Mouse (Mus musculus) left cerebral cortex, postnatal 36 days (tissue): ENCODE data around the gene Fmnl1. TPM values are rescaled to one million over a fixed set of nuclear protein-coding genes. Genes with fewer than 3 reads are reported as not detected.

ENCODE experiments used
- DNase-seq, 2 experiments: peaks; one replicate each; pipeline ENCODE4 v3.0.0; 2021 to 2022; ENCODE audit warnings: low spot score in 2 of 2, mixed read lengths in 1 of 2
- intact Hi-C: fragments of 180-260 bp; cut with DNase I; formaldehyde crosslinking; loops from one replicate; pipeline ENCODE4 v1.15.1; 2025
- total RNA-seq, 2 experiments: library from RNA; stranded (reverse); gene quantifications; 2 replicates each; pipeline ENCODE4 v1.2.3; 2021

The Fmnl1 gene
- total RNA-seq, 2 experiments from 2014 or later, result 129 to 172 TPM

DNA sequence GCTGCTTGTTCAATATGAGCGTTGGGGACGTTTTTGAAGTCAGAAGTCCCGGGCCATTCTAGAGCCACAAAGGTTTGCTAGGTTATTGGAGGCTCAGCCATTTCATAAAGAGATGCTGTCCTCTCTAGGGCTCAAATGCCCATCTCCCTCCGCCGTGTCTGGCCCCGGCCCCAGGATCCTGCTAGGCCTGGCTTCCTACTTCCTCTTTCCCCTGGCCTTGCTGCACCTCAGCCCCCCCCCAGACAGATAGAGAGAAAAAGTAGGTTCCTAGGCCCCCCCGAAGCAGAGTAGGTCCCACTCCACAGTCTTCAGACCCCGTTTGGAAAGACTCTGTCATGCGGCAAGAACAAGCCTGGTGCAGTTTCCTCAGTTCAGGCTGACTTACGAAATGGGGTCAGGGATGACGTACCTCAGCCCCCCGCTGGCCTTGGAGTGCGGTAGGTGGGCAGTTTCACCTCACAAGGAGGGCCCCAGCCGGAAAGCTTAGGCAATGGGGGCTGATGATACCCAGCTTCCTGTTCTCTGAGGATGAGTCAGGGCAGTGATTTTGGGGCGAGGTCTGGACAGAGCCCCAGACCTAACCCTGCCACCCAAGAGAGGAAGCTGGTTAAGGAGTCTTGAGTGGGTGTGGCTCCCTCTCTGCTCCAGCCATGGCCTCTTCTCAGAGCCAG is 7.0 kb downstream of the Fmnl1 start:
- intact Hi-C loops, result no loop called here
- DNase-seq, result no peak

DNA sequence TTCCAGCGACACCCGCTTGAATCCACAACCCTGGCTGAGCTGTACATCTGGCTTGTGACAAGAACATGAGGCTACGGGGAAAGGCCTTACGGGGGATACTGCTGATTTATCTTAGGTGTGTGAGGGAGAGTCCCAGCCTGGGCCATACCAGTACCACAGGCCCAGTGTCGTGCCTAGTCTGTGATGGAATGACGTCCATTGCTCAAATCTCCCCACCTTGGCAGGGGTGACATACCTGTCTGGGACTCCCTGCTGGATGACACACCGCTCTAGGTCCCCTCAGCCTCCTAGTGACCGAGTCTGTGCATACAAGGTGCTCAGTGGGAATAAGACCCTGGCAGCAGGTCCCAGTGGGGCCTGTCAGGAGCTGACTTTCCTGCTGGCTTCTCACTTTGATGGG is 7.8 kb downstream of the Fmnl1 start:
- intact Hi-C loops, result no loop called here

DNA sequence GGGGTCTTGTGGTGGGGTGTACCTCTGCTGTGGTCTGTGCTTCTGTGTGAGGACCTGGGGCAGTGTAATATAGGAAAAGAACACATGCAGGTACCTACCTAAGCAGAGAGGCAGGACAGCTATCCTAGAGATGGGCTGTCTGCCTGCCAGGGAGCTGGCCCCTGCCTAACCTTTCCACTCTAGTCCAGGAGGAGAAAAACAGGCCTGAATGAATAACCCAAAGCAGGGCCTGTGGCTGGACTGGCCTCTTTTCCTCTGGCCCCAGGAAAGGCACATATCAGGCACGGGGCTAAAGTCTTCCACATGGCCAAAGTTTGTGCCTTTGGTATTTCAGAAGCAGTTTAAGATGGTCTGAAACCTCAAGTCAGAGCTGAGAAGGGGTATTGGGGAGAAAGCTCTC is 9.5 kb downstream of the Fmnl1 start:
- DNase-seq, result no peak
- intact Hi-C loops, result no loop called here

More for the DNA sequence above, 7.8 kb downstream of the Fmnl1 start:
- DNase-seq, result no peak

DNA sequence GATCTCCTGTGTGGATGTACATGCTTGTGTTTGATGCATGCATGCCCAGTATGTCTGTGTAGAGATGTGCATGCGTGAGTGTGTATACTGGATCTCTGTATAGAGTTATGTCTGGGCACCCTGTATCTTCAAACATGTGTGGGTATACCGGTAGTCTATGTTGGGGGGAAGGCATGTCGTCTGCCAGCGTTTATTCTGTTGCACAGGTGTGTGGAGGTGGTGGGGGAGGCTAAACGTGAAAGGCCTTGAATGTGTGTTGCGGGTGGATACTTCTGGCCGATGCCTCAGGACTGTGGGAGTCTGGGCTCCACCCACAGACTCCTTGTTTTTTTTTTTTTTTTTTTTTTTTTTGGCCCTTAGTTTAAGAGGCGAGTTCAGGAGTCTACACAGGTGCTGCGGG is 10.4 kb downstream of the Fmnl1 start:
- peak in 1 of 2 experiments; percentile 54 for DNase-seq
- intact Hi-C loops, result no loop called here

DNA sequence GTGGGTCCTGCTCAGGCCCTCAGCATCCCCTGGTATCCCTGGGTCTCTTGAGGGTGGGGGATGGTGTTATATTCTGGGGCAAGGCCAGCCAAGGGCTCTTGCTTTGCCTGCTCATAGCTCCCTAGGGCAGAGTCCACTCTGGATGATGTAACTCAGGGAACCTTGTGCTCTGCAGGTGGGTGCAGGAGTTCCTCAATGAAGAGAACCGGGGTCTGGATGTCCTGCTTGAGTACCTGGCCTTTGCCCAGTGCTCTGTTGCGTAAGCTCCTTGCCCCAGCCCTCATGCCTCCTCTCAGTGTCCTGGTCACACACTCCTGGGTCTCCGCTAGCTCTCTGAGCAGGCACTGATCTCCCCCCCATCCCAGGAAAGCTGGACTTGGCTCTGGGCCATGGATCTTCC is 11.0 kb downstream of the Fmnl1 start:
- DNase-seq, result no peak

DNA sequence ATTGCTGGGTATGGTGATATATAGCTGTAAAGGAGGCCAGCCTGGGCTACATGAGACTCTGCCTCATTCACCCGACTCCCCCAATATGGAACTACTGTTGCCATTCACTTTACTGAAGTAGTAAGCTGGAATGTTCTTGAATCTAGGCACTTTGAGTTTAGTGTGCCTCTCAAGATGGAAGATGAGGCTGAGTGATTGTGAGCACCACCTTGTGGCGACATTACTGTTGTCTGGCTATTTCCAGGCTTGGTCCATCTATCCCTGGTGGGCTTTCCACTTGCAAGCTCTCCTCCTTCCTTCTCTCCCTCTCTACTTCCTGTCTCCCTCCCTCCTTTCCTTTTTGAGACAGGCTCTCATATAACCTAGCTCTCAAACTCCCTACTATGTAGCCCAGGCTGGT is 14.0 kb downstream of the Fmnl1 start:
- no peak for DNase-seq
- intact Hi-C loops, result no loop called here

More for the DNA sequence above, 11.0 kb downstream of the Fmnl1 start:
- intact Hi-C loops, result no loop called here

DNA sequence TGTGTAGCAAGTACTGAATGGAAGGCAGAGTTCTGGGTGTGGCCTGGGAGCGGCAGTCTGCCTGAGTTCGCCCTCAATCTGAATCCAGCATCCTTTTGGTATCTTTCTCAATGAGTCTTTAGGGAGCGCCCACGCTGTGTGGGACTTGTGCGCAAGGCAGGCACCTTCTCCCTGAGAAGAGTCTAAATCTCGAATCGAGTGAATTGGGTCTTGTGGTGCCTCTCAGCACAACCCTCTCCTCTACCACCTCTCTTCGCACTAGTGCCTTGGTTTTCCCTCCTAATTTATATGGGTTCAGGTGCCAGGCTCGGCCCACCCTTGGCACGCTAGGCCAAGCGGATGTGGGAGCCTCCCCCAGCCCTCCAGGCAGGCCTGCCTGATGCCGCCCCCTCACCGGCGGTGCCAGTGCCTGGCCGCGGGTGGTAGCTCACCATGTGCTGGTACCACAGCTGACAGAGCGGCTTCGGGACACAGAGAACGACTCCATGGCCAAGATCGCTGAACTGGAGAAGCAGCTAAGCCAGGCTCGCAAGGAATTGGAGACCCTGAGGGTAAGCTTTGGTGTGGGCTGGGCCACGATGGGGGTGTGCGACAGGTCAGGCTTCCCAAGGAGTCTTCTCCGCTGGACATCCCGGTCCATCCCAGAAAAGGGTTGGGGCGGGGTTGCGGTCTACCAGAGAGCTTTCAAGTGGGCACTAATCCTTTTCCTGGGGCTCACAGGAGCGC is 21.5 kb downstream of the Fmnl1 start:
- intact Hi-C loops, result loop anchor here (2.0 kb wide), 1 partner anchor 24 kb away; no protein-coding TSS in a partner anchor
- peak; percentile 83 to 88 for DNase-seq

DNA sequence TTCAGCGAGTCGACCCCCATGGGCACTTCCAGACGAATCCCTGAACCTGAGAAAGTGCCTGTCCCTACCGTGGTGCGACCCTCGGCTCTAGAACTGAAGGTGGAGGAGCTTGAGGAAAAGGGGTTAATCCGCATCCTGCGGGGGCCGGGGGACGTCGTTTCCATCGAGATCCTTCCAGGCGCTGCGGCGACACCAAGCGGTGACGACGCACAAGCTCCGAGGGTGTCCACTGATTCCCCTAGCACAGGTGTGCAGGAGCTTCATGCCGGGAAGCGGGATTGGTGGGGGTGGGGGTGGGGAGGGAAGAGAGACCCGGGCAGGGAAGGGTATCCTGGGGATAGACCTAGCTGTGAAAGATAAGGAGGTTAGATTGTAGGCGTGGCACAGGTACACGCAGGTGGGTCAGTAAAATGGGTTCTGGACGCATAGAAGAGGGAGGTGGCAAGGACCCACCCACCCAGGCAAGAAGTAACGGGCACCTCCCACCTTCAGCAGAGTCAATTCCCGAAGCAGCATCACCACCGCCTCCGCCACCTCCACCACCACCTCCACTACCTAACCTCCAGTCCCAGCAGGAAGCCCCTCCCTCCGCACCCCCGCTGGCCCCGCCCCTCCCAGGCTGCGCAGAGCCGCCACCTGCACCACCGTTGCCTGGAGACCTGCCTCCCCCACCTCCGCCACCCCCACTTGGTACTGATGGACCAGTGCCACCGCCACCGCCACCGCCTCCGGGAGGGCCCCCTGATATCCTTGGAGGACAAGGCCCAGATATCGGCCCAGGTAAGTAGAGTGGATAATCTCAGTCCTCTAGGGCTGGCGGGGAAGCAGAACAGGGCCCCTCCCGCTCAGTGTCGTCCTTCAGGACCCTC is 22.3 kb downstream of the Fmnl1 start:
- intact Hi-C loops, result loop anchor here (2.0 kb wide), 1 partner anchor 24 kb away; no protein-coding TSS in a partner anchor
- DNase-seq, result peak; percentile 79 to 81

DNA sequence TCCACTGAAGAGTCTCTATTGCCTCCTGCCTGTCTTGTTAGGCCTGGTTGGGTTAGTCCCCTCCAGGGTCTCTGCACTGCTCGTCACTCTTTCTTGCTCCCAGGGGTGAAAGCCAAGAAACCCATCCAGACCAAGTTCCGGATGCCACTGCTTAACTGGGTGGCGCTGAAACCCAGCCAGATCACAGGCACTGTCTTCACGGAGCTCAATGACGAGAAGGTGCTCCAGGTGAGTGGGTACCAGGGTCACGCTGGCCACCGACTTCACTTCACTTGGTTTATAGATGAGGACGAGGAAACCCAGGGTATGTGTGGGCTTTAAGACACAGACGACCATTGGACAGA is 22.9 kb downstream of the Fmnl1 start:
- no peak for DNase-seq
- intact Hi-C loops, result loop anchor here (2.0 kb wide), 1 partner anchor 25 kb away; no protein-coding TSS in a partner anchor

DNA sequence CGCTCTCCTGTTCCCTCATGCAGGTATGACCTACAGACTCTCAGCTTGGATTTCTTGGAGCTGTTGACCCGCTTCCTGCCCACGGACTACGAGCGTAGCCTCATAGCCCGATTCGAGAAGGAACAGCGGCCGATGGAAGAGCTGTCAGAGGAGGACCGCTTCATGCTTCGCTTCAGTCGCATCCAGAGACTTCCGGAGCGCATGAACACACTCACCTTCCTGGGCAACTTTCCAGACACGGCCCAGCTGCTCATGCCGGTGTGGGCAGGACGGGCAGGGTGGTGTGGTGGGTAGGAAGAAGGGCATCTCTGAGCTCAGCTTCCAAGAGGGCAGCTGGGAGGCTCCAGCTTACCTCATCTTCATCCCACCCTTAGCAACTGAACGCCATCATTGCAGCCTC is 24.3 kb downstream of the Fmnl1 start:
- intact Hi-C loops, result no loop called here
- DNase-seq, result peak; percentile 63 to 67

DNA sequence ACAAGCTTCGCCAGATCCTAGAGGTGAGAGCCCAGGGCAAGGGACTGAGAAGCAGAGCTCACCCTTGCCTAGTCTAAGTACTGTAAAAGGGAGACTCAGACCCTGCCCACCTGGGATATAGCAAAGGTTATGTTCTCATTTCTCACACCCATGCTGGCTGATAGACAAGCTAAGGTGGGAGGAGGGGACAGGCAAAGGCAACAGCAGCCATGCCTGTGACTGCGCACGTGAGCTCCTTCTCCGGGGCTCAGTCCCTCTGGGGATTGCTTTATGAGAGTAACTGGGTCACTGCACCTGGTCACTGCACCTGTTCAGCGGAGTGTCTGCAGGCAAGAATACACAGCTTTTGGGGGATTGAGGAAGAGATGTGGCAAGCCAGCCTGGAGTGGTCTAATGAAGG is 24.7 kb downstream of the Fmnl1 start:
- DNase-seq, result peak in 1 of 2 experiments; percentile 28
- intact Hi-C loops, result no loop called here

DNA sequence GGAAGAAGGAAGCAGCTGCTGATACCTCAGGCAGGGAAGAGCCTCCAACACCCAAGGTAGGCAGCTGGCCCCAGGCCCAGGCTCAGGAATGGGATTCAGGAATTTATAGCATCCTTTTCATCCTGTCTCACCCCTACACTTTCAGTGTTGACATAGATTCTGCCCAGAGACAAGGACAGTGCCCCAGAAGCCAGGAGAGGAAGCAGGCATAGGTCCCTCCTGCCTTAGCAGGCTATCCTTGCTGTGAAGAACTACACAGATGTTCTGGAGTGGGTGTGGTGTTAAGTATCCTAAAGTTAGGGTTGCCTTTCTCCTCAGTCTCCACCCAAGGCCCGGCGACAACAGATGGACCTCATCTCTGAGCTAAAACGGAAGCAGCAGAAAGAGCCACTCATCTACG is 26.4 kb downstream of the Fmnl1 start:
- intact Hi-C loops, result no loop called here
- peak; percentile 67 to 68 for DNase-seq

DNA sequence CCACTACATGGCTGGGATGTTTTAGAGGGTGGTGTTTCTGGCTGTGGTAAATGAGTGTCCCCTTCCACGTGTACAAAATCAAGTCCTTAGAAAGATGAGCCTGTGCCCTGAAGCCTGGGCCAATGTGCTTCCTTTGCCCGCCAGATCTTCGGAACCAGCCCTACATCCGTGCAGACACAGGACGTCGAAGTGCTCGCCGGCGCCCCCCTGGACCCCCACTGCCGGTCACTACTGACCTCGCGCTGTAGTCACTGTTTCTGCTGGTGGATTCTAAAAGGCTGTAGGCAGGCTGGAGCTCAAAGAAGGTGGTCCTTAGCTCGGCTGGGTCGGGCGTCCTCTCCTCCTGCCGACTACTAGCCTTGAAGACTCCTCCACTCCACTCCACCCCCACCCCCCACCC is 27.4 kb downstream of the Fmnl1 start:
- intact Hi-C loops, result loop anchor here (2.0 kb wide), 1 partner anchor 20 kb away; the partner anchor contains the start of gene Spata32
- no peak for DNase-seq

DNA sequence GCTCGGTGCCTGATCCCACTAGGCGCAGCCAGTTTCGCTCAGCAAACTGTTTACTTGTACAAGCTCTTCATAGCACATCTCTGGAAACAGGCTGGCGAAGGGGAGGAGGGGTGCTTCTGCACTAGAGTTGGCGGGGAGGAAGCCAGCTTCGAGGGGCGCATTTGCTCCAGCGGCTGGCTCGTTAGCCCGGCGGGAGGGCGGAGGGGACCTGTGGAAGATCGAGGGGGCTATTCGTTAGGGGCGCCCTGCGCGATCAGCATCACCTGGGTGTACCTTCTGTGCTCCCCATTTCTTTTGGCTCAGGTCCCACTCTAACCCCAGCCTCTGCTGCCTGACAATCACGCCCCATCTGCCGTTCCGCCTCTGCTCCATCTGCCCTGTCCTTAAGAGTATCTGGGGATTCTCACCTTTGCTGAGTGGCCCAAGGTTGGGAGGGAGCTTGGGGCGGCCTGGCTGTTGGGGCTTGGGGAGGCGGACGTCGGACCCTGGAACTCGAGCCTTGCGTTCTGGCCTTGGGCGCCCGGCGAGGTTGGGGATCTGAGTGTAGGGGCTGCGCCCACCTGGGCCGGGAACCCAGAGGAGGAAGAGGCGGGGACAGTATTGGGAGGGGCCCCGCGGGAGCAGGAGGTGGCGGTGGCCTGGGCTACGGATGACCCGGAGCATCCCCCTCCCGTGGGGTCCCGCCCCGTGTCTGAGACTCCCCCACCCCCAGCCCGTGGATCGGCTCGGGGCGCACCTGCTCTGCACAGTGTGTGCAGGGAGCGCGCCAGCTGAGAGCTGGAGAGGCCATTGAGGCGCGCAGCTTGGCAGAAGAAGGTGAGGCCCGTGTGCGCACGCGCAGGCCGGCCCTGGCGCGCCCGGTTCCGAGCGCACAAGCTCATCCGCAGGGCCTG is 28.2 kb downstream of the Fmnl1 start:
- DNase-seq, result peak; percentile 85 to 89
- intact Hi-C loops, result loop anchor here (2.0 kb wide), 1 partner anchor 20 kb away; the partner anchor contains the start of gene Spata32

DNA sequence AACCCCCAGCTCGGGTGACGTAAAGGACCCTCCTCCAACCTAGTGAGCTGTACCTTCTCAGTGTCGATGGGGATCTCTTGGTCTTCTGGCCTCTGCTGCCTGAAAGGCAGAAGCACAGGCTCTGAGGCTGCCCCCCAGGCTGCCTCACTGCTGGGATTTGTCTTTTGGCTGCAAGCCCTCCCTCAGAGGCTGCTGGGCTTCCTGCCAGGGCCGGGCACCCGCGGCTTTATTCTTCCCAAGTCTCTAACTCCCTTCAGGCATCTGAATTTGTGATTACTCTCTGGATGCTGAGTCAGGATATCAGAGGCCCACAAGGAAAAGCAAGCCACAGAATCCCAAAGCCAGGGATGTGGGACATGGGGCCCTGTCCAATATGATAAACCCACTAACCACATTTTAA is 30.8 kb downstream of the Fmnl1 start:
- peak; percentile 74 to 78 for DNase-seq
- intact Hi-C loops, result no loop called here

DNA sequence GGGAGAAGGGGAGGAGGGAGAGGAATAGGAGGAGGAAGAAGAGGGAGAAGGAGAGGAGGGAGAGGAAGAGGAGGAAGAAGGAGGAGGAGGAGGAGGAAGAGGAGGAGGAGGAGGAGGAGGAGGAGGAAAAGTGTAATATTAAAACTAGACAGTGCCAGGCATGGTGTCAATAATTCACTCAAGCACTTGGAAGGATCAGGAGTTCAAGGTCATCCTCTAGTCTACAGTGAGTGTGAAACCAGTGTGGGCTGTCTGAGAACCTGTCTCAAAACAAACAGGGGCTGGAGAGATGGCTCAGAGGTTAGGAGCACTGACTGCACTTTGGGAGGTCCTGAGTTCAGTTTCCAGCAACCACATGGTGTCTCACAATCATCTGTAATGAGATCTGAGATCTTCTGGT is 31.5 kb downstream of the Fmnl1 start:
- DNase-seq, result no peak
- intact Hi-C loops, result no loop called here

DNA sequence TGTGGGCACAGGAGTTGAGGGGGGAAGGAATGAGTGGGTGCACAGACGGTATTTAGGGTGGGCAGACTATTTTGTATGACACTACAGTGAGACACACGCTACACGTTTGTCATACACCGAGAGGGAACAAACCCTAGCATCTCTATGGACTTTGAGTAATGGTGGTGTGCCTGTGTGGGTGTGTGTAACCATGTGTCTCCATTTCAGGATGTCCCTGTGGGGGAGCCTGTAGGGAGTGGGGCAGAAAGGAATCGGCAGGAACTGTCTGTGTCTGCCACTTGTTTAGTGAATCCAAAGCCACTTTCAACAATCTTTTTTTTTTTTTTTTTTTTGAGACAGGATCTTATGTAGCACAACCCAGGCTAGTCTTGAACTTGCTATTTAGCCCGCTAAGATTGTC is 35.3 kb downstream of the Fmnl1 start:
- intact Hi-C loops, result no loop called here
- DNase-seq, result peak in 1 of 2 experiments; percentile 41

DNA sequence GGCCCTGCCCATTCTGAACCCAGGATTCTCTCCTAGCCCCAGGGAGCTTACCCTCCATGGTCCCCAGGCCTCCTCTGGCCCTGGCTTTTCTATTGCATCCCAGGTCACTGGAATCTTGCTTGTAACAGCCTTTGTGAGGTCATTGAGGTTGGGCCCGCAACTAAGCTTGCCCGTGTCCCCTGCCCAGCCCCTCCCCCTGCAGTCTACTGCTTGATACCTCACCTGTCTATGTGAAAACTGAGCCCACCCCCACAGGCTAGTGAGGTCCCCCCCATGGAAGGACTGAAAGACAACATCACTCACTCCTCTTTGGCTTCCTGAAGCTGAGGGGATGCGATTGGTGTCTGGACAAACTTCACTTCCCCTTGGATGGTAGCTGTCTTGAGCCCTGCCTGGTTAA is 37.6 kb downstream of the Fmnl1 start, which contains the start of gene 1700023F06Rik:
Gene 1700023F06Rik (minus strand): TSS at position 101 of the 400 bp plus-strand sequence.
- intact Hi-C loops, result no loop called here
- no peak for DNase-seq

DNA sequence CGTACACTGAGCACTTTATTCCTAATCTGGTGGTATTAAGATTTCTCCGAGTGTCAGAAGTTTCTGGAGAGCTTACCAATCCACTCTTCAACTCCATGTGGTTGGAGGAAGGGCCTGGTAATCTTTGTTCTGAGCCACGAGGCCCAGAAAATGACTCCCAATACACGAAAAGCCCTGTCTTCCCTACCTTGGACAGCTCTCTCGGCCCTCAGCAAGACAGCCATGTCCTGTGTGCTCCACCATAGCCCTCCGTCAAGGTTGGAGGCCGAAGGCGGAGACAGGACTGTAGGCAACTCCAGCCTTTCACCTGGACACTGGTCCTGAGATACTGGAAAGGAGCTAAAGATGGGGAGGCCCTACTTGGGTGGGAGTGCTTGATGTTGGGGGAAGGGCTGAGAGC is 39.4 kb downstream of the Fmnl1 start:
- no peak for DNase-seq
- intact Hi-C loops, result no loop called here
